Mouse (Mus musculus) thymus, postnatal 4 days (tissue): ENCODE measurements around the gene Znrd1as.

Experiments
- DNase-seq: peaks from one replicate; pipeline ENCODE4 v3.0.0; 2021

The Znrd1as gene

GRCm38 (mm10) chr17:36957999-36958743, at the start of gene Znrd1as, which contains the start of gene Znrd1:
TSS of gene Znrd1as (plus strand) at chr17:36958592.
TSS of gene Znrd1 (minus strand) at chr17:36958559.
- DNase-seq = peak; percentile 86

DNA sequence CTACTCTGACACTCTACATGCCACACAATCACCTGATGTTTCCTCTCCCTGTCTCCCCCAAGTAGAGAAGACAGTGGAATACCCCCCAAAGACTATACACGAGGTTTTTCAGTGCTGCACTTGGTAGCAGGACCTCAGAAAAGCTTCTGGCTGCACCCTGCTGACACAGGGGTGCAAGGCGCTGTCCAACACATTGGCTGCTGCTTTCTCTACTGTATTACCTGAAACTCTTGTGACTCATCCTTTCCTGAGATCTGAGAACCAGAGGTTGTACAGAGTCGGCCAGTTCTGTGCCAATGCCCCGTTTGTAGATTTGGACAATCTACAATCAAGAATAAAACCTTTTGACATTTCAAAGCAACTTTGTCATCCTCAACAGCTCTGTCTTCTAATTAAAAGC, 48.6 kb upstream of the Znrd1as start:
- DNase-seq = no peak

- DNase-seq = no peak
Observed at GRCm38 (mm10) chr17:36912031-36912430, 46.4 kb upstream of the Znrd1as start.

- DNase-seq = peak; percentile 91
Observed at GRCm38 (mm10) chr17:36914108-36914507, 44.3 kb upstream of the Znrd1as start.

GRCm38 (mm10) chr17:36915076-36915475, 43.3 kb upstream of the Znrd1as start:
- DNase-seq = peak; percentile 90

- no peak for DNase-seq
Observed at GRCm38 (mm10) chr17:36920239-36920638, 38.2 kb upstream of the Znrd1as start.

DNA sequence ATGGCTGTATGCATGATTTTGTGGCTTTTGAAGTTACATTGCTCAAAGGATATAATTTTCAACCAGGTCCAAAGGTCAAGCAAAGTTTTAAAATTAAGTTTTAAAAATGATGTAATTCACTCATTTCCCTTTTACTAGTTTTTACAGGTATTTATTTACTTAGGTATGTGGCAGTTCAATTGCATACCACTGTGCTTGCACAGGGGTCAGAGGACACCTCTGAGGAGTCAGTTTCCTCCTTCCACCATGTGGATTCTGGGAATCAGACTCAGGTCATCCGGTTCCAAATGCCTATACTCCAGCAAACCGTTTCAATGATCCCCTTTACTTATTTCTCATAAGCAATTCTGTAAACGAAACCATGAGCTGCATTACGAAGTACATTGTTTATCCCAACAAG, 35.7 kb upstream of the Znrd1as start:
- DNase-seq = no peak

- DNase-seq = no peak
Observed at GRCm38 (mm10) chr17:36923491-36923890, 34.9 kb upstream of the Znrd1as start.

GRCm38 (mm10) chr17:36927496-36928120, 30.8 kb upstream of the Znrd1as start:
- no peak for DNase-seq

- no peak for DNase-seq
Observed at GRCm38 (mm10) chr17:36929236-36929932, 29.0 kb upstream of the Znrd1as start.

- DNase-seq = no peak
Observed at GRCm38 (mm10) chr17:36930233-36930632, 28.2 kb upstream of the Znrd1as start.

GRCm38 (mm10) chr17:36931130-36931529, 27.3 kb upstream of the Znrd1as start:
- no peak for DNase-seq

DNA sequence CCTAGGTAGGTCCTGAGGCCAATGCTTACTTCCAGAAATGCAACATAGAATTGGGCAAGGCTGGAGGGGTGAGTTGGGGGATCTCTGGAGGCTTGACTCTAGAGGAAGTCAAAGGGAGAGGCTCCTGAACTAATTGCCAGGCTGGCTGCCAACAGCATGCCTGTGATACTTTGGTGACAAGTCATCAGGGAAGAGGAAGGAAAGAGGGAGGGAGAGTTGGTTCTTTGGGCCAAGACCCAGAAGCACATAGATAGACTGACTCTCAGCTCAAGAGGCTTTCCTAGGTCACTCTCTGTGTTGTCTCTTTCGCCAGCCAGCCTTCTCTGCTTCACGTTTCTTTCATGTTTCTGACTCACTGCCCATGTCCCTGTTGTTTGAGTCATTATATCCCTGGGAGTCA, 26.6 kb upstream of the Znrd1as start:
- DNase-seq = no peak

DNA sequence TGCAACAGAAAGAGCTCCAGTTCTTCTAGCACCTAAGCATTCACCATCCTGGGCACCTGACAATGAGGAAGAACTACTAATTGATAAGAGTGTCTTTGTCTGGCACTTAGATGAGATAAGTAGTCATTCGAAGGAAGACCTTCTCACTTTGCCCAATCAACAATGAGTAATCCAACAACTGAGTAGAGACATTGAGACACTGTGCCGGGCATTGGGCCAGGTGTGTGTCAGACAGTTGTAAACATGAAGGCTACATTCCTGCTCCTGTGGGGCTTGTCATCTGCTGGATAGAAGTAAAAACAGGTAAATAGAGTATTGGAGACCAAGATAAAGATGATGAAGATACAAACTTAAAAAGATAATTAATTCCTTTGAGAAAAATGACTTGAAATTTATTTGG, 20.3 kb upstream of the Znrd1as start:
- DNase-seq = no peak

DNA sequence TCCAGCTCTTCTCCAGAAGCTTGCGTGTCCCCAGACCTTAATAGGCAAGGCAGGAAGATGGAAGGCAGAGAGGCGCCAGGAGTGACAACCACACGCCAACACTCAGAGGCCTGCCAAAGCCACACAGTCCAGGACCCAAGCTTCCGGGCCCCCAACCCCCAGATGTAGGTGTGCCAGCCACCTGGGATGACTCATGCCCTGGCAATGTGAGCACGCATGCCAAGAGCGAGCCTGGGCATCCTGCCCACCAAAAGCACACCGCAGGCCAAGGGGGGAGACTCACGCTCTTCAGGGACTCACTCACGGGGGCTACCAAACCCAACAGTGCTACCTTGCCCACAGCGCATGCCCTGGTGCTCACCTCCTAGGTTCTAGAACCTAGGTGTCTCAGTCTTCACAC, 16.0 kb upstream of the Znrd1as start:
- DNase-seq = peak; percentile 36

- DNase-seq = peak; percentile 60
Observed at GRCm38 (mm10) chr17:36942791-36943471, 15.5 kb upstream of the Znrd1as start, which contains the start of gene Rnf39. TSS of gene Rnf39 (plus strand) at chr17:36942918.

DNA sequence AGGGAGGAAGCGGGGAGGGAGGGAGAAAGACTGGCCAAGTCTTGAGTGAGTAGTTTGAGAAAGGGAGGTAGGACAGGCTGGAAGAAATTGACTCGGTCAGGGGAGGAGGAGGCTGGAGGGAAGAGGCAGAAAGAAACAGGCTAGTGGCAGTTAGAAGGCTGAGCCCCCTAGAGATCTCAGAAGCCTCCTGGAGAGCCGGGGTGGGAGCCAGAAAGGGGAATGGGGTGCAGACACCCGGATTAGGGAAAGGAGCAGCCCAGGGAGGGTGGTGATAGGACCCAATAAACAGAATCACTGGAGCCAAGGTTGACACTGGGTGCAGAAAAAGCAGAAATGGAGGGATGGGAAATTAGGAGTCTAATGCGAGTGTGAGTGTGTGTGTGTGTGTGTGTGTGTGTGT, 14.7 kb upstream of the Znrd1as start:
- no peak for DNase-seq

GRCm38 (mm10) chr17:36944121-36944775, 14.1 kb upstream of the Znrd1as start:
- peak; percentile 70 for DNase-seq

- DNase-seq = peak; percentile 61
Observed at GRCm38 (mm10) chr17:36947051-36947819, 11.2 kb upstream of the Znrd1as start.

- no peak for DNase-seq
Observed at GRCm38 (mm10) chr17:36948286-36948685, 10.1 kb upstream of the Znrd1as start.

DNA sequence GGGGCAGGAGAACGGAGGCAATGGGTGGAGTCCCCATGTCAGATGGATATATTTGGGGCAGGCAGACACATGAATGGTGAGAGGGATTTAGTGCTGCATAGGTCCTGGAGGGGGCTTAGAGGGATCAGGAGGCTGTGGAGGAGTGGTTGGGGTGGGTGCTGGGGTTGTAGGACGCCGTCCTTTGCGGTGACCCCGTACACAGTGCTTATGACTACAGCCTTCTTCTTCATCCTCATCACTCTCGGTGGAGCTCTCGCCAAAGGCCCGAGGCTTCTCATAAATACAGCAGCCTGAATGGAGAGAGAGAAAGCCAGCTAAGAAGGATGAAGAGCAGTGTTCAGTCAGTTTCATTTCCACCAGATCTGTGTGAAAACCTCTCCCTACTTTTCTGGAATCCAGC, 9.1 kb upstream of the Znrd1as start:
- no peak for DNase-seq
